Mouse (Mus musculus) brain, embryonic 14.5 days (tissue): ENCODE measurements around the gene Tbxas1.

ENCODE experiments used
- CTCF ChIP-seq: fragments of 200-500 bp; IDR thresholded peaks from 2 replicates; pipeline ENCODE4 v1.5.1; 2012; ENCODE audit warnings: inconsistent platforms, mild to moderate bottlenecking, moderate library complexity, borderline replicate concordance; ENCODE audit not compliant: insufficient read depth, insufficient read length; ENCODE audit errors: extremely low read depth
- POLR2A ChIP-seq: fragments of 200-500 bp; IDR thresholded peaks from 2 replicates; pipeline ENCODE4 v1.6.1; 2012; ENCODE audit warnings: mild to moderate bottlenecking, inconsistent platforms, borderline replicate concordance; ENCODE audit not compliant: poor library complexity, insufficient read depth, insufficient read length, severe bottlenecking; ENCODE audit errors: extremely low read depth

- TF ChIP-seq CTCF (no peak), POLR2A (no peak)
Observed at GRCm38 (mm10) chr6:39017942-39018341, 142.7 kb downstream of the Tbxas1 start.
